Mouse (Mus musculus) forebrain, postnatal 0 days (tissue): ENCODE data around the gene Fbxw8. TPM values are rescaled to one million over a fixed set of nuclear protein-coding genes. Genes with fewer than 3 reads are reported as not detected.

ENCODE experiments used
- ATAC-seq: fragments of 200-750 bp; cut with Nextera tagmentation; 2 replicates; pipeline ENCODE4 v1.8.0; 2017; ENCODE audit warnings: mild to moderate bottlenecking, moderate library complexity
- DNase-seq: peaks from one replicate; pipeline ENCODE4 v3.0.0-alpha.2; 2015
- H3K27ac ChIP-seq: fragments of 300-500 bp; sonication (generic); 2 replicates; pipeline ENCODE4 v1.5.1; 2014; ENCODE audit warnings: low read depth, mild to moderate bottlenecking, antibody characterized with exemption, low read length, moderate library complexity, mixed read lengths
- H3K27me3 ChIP-seq: fragments of 300-500 bp; sonication (generic); 2 replicates; pipeline ENCODE4 v1.6.1; 2014; ENCODE audit warnings: mild to moderate bottlenecking, low read length, mixed read lengths; ENCODE audit not compliant: insufficient read depth
- H3K36me3 ChIP-seq: fragments of 300-500 bp; sonication (generic); 2 replicates; pipeline ENCODE4 v1.6.1; 2014; ENCODE audit warnings: mild to moderate bottlenecking, moderate library complexity; ENCODE audit not compliant: insufficient read depth
- H3K4me1 ChIP-seq: fragments of 300-500 bp; sonication (generic); 2 replicates; pipeline ENCODE4 v1.6.1; 2014; ENCODE audit warnings: antibody characterized with exemption; ENCODE audit not compliant: insufficient read depth
- H3K4me2 ChIP-seq: fragments of 300-500 bp; sonication (generic); 2 replicates; pipeline ENCODE4 v1.6.1; 2014; ENCODE audit warnings: low read depth, mild to moderate bottlenecking, moderate library complexity
- H3K4me3 ChIP-seq: fragments of 300-500 bp; sonication (generic); 2 replicates; pipeline ENCODE4 v1.5.1; 2014; ENCODE audit warnings: low read depth, low read length, mixed read lengths
- H3K9ac ChIP-seq: fragments of 300-500 bp; sonication (generic); 2 replicates; pipeline ENCODE4 v1.6.1; 2014; ENCODE audit warnings: mild to moderate bottlenecking
- H3K9me3 ChIP-seq: fragments of 300-500 bp; sonication (generic); 2 replicates; pipeline ENCODE4 v1.6.1; 2016; ENCODE audit warnings: low read length
- CTCF ChIP-seq: sonication (generic); IDR thresholded peaks from 2 replicates; pipeline ENCODE4 v1.5.1; 2016; ENCODE audit warnings: antibody characterized with exemption, control low read depth, low read depth
- whole genome bisulfite sequencing: fragments of 180-500 bp; shearing (Covaris S2); extraction: QIAGEN DNeasy Blood & Tissue Kit; methylation state at CpG from one replicate; pipeline ENCODE4 v1.1.7; 2014; 5-methylcytosine and 5-hydroxymethylcytosine counted together
- polyA plus RNA-seq: library from polyadenylated mRNA; unstranded; fragments of >200 nt; fragmentation: Nextera tagmentation; extraction: Ambion mirVana; gene quantifications from 2 replicates; pipeline ENCODE4 v1.2.1, GENCODE M21; 2015
- total RNA-seq: library from RNA; depleted of rRNA; stranded (reverse); fragments of >200 nt; gene quantifications from 2 replicates; pipeline ENCODE4 v1.2.3, GENCODE M21; 2014

The Fbxw8 gene
- total and polyA plus RNA-seq, 2 experiments from 2014 or later, result 16.4 to 51.0 TPM

DNA sequence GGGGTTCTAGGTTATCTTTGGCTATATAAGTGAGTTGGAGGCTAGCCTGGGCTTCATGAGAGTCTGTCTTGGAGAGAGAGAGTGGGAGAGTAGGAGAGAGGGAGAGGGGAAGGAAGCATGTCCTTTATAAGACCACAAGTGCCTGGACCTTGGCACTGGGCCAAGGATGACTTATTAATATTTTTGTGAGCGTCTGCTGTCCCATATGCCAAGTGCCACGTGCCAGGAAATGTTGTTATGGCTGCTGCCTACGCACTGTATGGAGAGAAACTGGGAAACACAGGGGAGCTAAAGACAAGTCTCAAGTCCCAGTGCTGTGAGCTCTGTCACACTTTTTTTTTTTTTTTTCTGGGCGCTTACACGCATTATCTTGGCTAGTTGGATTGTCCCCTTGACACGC is 112.7 kb downstream of the Fbxw8 start:
- no peaks in the 10 kb centered on the region for H3K27me3 ChIP-seq
- H3K4me3 ChIP-seq, result no peak overlapping the region
- no peak for ATAC-seq
- no peak for TF ChIP-seq CTCF
- no peaks in the 10 kb centered on the region for H3K36me3 ChIP-seq
- no peaks in the 10 kb centered on the region for H3K9me3 ChIP-seq
- H3K4me1 ChIP-seq, result no peaks in the 10 kb centered on the region
- no peak for DNase-seq
- H3K4me2 ChIP-seq, result no peak overlapping the region
- no peak overlapping the region for H3K27ac ChIP-seq
- no peak overlapping the region for H3K9ac ChIP-seq
- WGBS, result 65% methylated on average over 6 of the region's 6 CpGs

DNA sequence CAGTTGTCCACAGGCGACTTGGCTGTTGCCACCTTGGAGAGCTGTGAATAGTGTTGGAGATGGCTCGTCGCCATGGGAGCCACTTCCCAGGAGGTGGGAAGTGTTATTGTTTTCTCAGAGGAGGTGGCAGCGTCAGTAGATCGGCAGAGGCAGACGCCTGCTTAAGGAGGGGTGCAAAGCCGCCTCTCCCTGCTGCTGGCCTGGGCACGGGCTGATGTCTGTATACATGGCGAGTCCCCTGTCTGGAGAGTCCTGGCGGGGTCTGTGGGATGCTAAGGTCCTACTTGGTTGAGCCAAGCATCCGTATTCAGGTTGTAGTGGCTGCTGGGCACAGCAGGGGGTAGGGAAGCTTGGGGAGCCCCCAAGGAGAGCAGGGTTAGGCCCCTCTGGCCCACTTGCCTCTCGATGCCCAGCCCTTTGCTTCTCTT is 116.0 kb downstream of the Fbxw8 start:
- Histone ChIP-seq H3K27ac (no peak overlapping the region), H3K9ac (no peak overlapping the region), H3K4me1 (no peaks in the 10 kb centered on the region), H3K27me3 (no peaks in the 10 kb centered on the region), H3K4me3 (no peak overlapping the region), H3K4me2 (no peak overlapping the region), H3K9me3 (no peaks in the 10 kb centered on the region), H3K36me3 (no peaks in the 10 kb centered on the region)
- ATAC-seq (no peak), DNase-seq (peak; percentile 39)
- 17% methylated on average over 12 of the region's 12 CpGs for WGBS
- TF ChIP-seq CTCF, result no peak

DNA sequence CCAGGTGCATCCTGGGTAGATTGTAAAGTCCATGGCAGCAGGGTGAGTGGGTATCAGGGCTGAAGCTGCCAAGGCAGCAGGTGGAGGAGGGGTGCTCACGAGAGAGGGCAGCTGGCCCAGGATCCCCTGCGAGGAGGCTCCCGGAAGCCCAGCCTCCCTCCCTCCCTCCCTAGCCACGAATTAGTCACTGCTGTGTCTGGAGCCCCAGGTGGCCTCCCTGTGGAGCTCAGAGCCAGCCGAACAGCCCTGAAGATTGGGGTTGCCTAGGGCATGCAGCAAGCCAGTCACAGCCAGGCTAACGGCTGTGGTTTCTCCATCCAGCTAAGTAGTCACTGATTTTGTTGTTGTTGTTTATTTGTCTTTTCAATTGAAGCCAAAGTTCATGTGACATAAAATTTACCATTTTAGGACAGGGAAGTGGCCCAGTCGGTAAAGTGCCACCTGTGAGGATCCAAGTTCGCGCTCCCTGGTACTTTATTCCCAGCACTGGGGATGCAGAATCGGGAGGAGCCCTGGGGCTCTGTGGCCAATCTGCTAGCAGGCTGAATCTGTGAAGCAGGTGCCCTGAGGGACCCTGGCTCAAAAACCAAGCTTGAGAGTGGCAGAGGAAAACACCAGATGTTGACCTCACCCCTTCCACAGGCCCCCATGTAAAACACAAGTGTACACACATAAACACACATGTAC is 117.3 kb downstream of the Fbxw8 start:
- TF ChIP-seq CTCF, result no peak
- no peaks in the 10 kb centered on the region for H3K27me3 ChIP-seq
- no peaks in the 10 kb centered on the region for H3K9me3 ChIP-seq
- no peaks in the 10 kb centered on the region for H3K36me3 ChIP-seq
- DNase-seq (peak; percentile 43), ATAC-seq (peak; percentile 84)
- H3K4me1 ChIP-seq, result no peaks in the 10 kb centered on the region
- H3K4me2 ChIP-seq, result no peak overlapping the region
- no peak overlapping the region for H3K9ac ChIP-seq
- H3K4me3 ChIP-seq, result no peak overlapping the region
- 9% methylated on average over 10 of the region's 10 CpGs for WGBS
- H3K27ac ChIP-seq, result no peak overlapping the region

DNA sequence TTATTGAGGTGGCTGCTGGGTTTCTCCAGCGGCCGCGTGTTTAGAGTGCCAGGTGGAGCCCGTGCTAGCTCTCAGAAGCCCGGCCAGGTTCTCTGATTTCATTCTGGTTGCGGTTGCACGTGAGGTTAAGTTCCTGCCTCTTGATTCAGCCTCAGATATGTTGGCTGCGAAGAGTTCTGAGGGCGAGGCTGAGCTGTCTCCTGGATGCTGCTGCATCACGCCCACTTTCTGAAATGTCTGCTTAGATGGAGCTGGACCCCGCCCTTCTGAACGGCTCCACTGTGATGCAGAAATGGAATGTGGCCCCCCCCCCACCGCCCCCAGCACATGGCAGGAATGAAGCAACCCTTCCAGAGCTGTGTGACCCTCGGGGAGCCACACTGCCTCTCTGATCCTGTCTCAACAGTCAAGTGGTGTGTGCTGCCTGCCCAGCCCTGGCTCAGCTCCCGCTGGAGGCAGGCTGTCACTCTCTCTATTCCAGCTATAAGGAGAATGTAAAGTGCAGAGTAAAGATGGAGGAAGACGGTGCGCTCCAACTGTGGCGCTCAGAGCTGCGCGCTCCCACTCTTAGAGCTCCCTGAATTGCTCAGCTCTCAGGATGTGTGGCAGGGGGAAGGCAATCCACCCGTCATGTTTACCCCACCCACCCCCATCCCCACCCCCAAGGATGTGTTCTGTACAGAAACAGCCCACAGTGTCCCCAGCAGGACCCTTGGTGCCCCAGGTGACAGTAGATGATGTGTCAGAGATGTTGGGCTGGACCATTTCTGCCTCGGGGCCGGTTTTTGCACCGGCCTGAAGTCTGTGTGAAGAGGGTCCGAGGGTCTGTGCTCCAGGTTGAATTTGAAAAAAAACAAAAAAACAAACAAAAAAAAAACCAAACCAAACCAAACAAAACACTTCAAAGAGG is 118.1 kb downstream of the Fbxw8 start:
- H3K4me2 ChIP-seq, result no peak overlapping the region
- H3K36me3 ChIP-seq, result no peaks in the 10 kb centered on the region
- no peaks in the 10 kb centered on the region for H3K9me3 ChIP-seq
- ATAC-seq (peak; percentile 30), DNase-seq (no peak)
- no peak overlapping the region for H3K4me3 ChIP-seq
- no peaks in the 10 kb centered on the region for H3K4me1 ChIP-seq
- H3K27ac ChIP-seq, result no peak overlapping the region
- 45% methylated on average over 25 of the region's 25 CpGs for WGBS
- no peak overlapping the region for H3K9ac ChIP-seq
- no peaks in the 10 kb centered on the region for H3K27me3 ChIP-seq
- no peak for TF ChIP-seq CTCF

DNA sequence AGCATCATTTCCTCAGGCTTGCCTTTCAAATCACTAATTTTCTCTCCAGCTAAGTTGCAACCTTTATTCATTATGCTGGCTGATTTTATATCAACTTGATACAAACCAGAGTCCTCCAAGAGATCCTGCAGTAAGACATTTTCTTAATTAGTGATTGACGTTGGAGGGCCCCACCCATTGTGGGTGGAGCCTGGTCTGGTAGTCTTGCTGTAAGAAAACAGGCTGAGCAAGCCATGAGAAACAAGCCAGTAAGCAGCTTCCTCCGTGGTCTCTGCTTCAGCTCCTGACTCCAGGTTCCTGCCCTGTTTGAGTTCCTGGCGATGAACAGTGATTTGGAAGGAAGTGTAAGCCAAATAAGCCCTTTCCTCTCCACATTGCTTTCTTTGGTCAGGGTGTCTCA is 119.5 kb downstream of the Fbxw8 start:
- Histone ChIP-seq H3K4me3 (no peak overlapping the region), H3K4me2 (no peak overlapping the region), H3K9ac (no peak overlapping the region), H3K27me3 (no peaks in the 10 kb centered on the region), H3K27ac (no peak overlapping the region), H3K36me3 (no peaks in the 10 kb centered on the region), H3K4me1 (no peaks in the 10 kb centered on the region), H3K9me3 (no peaks in the 10 kb centered on the region)
- no peak for ATAC-seq
- no peak for DNase-seq
- WGBS, result 66% methylated on average over 3 of the region's 3 CpGs
- TF ChIP-seq CTCF, result no peak

DNA sequence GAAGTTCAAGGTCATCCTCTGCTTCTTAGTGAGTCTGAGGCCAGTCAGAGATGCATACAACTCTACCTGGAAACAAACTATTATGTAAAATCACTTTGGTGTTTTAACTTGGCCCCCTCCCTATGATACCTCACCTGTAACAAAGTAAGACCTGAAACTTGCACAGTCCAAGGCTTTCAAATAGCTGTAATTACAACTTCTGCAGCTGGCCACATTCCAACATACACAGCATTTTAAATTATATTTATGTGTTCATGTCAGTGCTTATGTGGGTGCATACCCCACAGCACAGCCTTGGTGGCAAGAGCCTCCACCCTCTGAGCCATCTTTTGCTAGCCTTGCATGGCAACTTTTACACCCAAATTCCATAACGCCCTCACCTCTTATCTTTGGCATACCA is 120.6 kb downstream of the Fbxw8 start:
- no peaks in the 10 kb centered on the region for H3K9me3 ChIP-seq
- WGBS, result 93% methylated on average over 1 of the region's 1 CpGs
- TF ChIP-seq CTCF, result no peak
- H3K9ac ChIP-seq, result no peak overlapping the region
- no peaks in the 10 kb centered on the region for H3K36me3 ChIP-seq
- H3K4me1 ChIP-seq, result no peaks in the 10 kb centered on the region
- H3K27me3 ChIP-seq, result no peaks in the 10 kb centered on the region
- H3K27ac ChIP-seq, result no peak overlapping the region
- no peak for DNase-seq
- H3K4me3 ChIP-seq, result no peak overlapping the region
- no peak overlapping the region for H3K4me2 ChIP-seq
- ATAC-seq, result no peak

DNA sequence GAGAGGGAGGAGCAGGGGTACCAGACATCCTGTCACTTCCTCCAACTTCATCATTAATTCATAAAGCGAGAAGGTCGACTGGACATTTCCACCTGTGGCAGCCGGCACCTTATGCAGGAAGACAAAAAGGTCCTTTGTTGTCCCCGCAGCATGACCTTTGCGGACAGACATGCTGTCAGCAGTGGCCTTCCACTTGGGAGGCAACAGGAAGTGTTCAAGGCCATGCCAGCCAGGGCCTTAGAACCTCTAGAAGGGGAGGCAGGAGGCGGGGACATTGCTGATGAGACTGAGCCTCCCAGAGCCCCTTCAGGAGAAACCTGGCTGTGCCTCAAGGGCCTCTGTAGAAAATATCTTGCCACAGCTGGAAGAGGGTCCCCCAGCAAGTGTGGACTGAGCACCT is 121.5 kb downstream of the Fbxw8 start:
- no peak for ATAC-seq
- H3K4me2 ChIP-seq, result no peak overlapping the region
- no peak overlapping the region for H3K9ac ChIP-seq
- no peak for TF ChIP-seq CTCF
- H3K27ac ChIP-seq, result no peak overlapping the region
- H3K4me3 ChIP-seq, result no peak overlapping the region
- 81% methylated on average over 6 of the region's 6 CpGs for WGBS
- H3K36me3 ChIP-seq, result no peaks in the 10 kb centered on the region
- no peaks in the 10 kb centered on the region for H3K9me3 ChIP-seq
- H3K27me3 ChIP-seq, result peaks cover 7% of the 10 kb centered on the region
- H3K4me1 ChIP-seq, result no peaks in the 10 kb centered on the region
- DNase-seq, result no peak
